Mouse (Mus musculus): ENCODE measurements around the gene Il12a. TPM values are rescaled to one million over a fixed set of nuclear protein-coding genes. Genes with fewer than 3 reads are reported as not detected.

The Il12a gene
- polyA plus RNA-seq, 1 experiment from 2014 or later, result 2.1 TPM

- H3K36me3 ChIP-seq (ENCODE audit: control insufficient read depth, insufficient read depth), result no peaks in the 10 kb centered on the region
- no peak overlapping the region for H3K4me3 ChIP-seq (ENCODE audit: low read depth, low read length)
- no peaks in the 10 kb centered on the region for H3K9me3 ChIP-seq (replicated peaks; ENCODE audit: control insufficient read depth, low read length)
- no peaks in the 10 kb centered on the region for H3K4me1 ChIP-seq (ENCODE audit: control insufficient read depth, low read depth, low read length)
- H3K4me2 ChIP-seq (ENCODE audit: low read depth, low read length), result no peak overlapping the region
- no peak overlapping the region for H3K9ac ChIP-seq (ENCODE audit: low read depth, low read length)
- no peaks in the 10 kb centered on the region for H3K27me3 ChIP-seq (ENCODE audit: control insufficient read depth, insufficient read depth, low read depth, low read length)
- ATAC-seq (ENCODE audit: low read depth), result no peak
- H3K27ac ChIP-seq (ENCODE audit: low read length), result no peak overlapping the region
- 38% methylated on average over 4 of the region's 4 CpGs for WGBS (ENCODE audit: insufficient replicate concordance)
Observed at GRCm38 (mm10) chr3:68660538-68660937, 29.9 kb upstream of the Il12a start.

DNA sequence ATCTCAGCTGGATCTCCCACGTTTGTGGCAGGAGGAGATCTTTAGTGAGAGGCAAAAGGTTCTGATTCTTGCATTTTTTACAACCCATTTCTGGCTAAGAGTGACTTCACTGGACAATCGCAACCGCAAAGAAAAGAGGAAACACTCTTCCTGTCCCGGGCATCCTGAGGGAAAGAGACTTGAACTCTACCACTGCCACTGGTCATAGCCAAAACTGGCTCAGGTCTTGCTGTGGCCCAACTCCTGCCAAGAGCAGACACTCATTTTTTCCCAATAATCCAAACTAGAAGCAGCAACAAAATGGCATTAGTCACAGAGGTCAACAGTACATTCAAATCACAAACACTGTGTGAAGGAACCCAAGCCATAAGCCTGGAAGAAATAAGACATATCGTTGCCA is 28.1 kb upstream of the Il12a start:
- ATAC-seq (ENCODE audit: low read depth), result no peak
- WGBS (ENCODE audit: insufficient replicate concordance), result 32% methylated on average over 5 of the region's 5 CpGs
- Histone ChIP-seq H3K9ac (ENCODE audit: low read depth, low read length) (no peak overlapping the region), H3K9me3 (replicated peaks; ENCODE audit: control insufficient read depth, low read length) (no peaks in the 10 kb centered on the region), H3K4me1 (ENCODE audit: control insufficient read depth, low read depth, low read length) (no peaks in the 10 kb centered on the region), H3K27me3 (ENCODE audit: control insufficient read depth, insufficient read depth, low read depth, low read length) (no peaks in the 10 kb centered on the region), H3K4me2 (ENCODE audit: low read depth, low read length) (no peak overlapping the region), H3K36me3 (ENCODE audit: control insufficient read depth, insufficient read depth) (no peaks in the 10 kb centered on the region), H3K4me3 (ENCODE audit: low read depth, low read length) (no peak overlapping the region), H3K27ac (ENCODE audit: low read length) (no peak overlapping the region)

DNA sequence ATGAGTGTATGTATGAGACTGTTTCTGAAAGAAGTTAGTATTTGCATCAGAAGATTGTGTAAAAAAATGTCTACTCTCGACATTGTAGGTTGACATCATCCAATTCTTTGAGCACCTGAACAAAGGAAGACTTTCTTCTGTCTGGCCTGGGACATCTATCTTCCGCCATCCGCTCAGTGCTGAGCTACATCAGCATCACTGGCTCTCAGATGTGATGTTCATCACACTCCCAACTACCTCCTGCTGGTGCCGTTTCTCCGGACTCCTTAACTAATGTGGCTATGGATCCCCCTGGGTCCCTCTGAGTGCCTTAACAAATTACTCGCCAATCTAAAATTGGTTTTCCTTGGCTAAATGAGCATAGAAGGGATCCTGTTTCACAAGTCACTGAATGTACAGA is 26.1 kb upstream of the Il12a start:
- Histone ChIP-seq H3K9ac (ENCODE audit: low read depth, low read length) (no peak overlapping the region), H3K36me3 (ENCODE audit: control insufficient read depth, insufficient read depth) (no peaks in the 10 kb centered on the region), H3K4me1 (ENCODE audit: control insufficient read depth, low read depth, low read length) (no peaks in the 10 kb centered on the region), H3K4me2 (ENCODE audit: low read depth, low read length) (no peak overlapping the region), H3K27ac (ENCODE audit: low read length) (no peak overlapping the region), H3K27me3 (ENCODE audit: control insufficient read depth, insufficient read depth, low read depth, low read length) (no peaks in the 10 kb centered on the region), H3K9me3 (replicated peaks; ENCODE audit: control insufficient read depth, low read length) (no peaks in the 10 kb centered on the region), H3K4me3 (ENCODE audit: low read depth, low read length) (no peak overlapping the region)
- ATAC-seq (ENCODE audit: low read depth), result no peak
- 75% methylated on average over 6 of the region's 6 CpGs for WGBS (ENCODE audit: insufficient replicate concordance)

DNA sequence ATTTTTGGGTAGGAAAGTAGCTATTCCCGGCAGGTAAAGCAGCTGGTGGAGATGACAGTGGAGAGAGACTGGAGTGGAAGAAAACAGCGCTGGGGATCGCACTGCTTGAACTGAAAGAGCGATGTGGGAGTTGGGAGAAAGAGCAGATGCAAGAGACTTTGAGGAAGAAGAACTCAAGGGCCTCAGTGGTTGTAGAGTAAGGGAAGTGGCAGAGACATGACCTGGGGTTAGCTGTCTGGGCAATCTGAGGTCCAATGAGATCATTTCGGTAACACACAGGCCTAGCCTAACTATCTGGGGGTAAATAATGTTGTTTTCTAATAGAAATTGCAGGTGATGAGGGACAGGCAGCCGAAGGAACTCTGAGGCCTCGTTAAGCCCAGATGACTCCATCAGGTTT is 24.1 kb upstream of the Il12a start:
- no peaks in the 10 kb centered on the region for H3K36me3 ChIP-seq (ENCODE audit: control insufficient read depth, insufficient read depth)
- ATAC-seq (ENCODE audit: low read depth), result no peak
- no peak overlapping the region for H3K27ac ChIP-seq (ENCODE audit: low read length)
- H3K4me3 ChIP-seq (ENCODE audit: low read depth, low read length), result no peak overlapping the region
- no peaks in the 10 kb centered on the region for H3K4me1 ChIP-seq (ENCODE audit: control insufficient read depth, low read depth, low read length)
- no peaks in the 10 kb centered on the region for H3K27me3 ChIP-seq (ENCODE audit: control insufficient read depth, insufficient read depth, low read depth, low read length)
- H3K4me2 ChIP-seq (ENCODE audit: low read depth, low read length), result no peak overlapping the region
- 48% methylated on average over 7 of the region's 7 CpGs for WGBS (ENCODE audit: insufficient replicate concordance)
- H3K9me3 ChIP-seq (replicated peaks; ENCODE audit: control insufficient read depth, low read length), result no peaks in the 10 kb centered on the region
- no peak overlapping the region for H3K9ac ChIP-seq (ENCODE audit: low read depth, low read length)

DNA sequence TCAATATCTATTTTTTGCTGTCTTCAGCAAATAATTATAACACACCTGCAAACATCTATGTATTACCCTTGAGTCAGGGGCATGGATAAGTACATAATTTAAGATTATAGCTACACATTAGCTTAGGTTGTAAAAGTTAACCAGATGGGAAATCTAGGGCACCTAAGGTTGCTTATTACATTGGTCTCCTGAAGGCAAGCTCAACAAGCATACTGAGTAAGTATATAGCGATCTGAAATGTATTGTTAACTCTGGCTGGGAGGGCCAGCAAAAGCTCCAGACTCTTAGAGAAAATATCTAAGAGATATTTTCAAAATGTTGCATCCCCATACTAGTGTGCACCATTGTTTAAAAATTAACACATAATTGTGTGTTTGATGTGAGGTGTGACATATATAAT is 22.6 kb upstream of the Il12a start:
- ATAC-seq (ENCODE audit: low read depth), result no peak
- no peaks in the 10 kb centered on the region for H3K4me1 ChIP-seq (ENCODE audit: control insufficient read depth, low read depth, low read length)
- H3K36me3 ChIP-seq (ENCODE audit: control insufficient read depth, insufficient read depth), result no peaks in the 10 kb centered on the region
- H3K4me2 ChIP-seq (ENCODE audit: low read depth, low read length), result no peak overlapping the region
- H3K27me3 ChIP-seq (ENCODE audit: control insufficient read depth, insufficient read depth, low read depth, low read length), result no peaks in the 10 kb centered on the region
- no peak overlapping the region for H3K27ac ChIP-seq (ENCODE audit: low read length)
- no peak overlapping the region for H3K4me3 ChIP-seq (ENCODE audit: low read depth, low read length)
- no peaks in the 10 kb centered on the region for H3K9me3 ChIP-seq (replicated peaks; ENCODE audit: control insufficient read depth, low read length)
- 74% methylated on average over 1 of the region's 1 CpGs for WGBS (ENCODE audit: insufficient replicate concordance)
- no peak overlapping the region for H3K9ac ChIP-seq (ENCODE audit: low read depth, low read length)

DNA sequence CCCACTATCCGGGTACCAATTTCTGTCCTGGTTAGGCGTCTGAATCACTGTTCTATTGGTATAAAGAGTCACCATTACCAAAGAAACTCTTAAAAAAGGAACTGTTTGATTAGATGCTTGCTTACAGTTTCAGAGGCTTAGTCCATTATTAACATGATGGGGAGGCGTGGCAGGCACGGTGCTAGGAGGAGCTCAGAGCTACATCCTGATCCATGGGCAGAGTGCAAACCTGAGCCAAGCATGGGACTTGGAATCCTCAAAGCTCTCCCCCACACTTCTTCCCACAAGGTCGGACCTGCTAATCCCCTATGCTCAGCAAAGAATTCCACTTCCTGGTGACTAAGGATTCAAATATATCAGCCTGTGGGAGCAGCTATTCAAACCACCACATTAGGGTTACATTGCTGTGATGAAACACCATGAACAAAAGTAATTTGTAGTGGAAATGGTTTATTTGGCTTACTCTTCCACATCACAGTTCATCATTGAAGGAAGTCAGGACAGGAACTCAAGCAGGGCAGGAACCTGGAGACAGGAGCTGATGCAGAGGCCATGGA is 20.9 kb upstream of the Il12a start:
- no peak for ATAC-seq (ENCODE audit: low read depth)

GRCm38 (mm10) chr3:68674721-68675120 is 15.7 kb upstream of the Il12a start:
- H3K9ac ChIP-seq (ENCODE audit: low read depth, low read length), result no peak overlapping the region
- no peaks in the 10 kb centered on the region for H3K36me3 ChIP-seq (ENCODE audit: control insufficient read depth, insufficient read depth)
- no peaks in the 10 kb centered on the region; the same call in 1 of the 2 replicates for H3K4me1 ChIP-seq (ENCODE audit: control insufficient read depth, low read depth, low read length)
- H3K9me3 ChIP-seq (replicated peaks; ENCODE audit: control insufficient read depth, low read length), result no peaks in the 10 kb centered on the region
- no peaks in the 10 kb centered on the region for H3K27me3 ChIP-seq (ENCODE audit: control insufficient read depth, insufficient read depth, low read depth, low read length)
- no peak overlapping the region for H3K4me3 ChIP-seq (ENCODE audit: low read depth, low read length)
- no peak overlapping the region for H3K27ac ChIP-seq (ENCODE audit: low read length)
- H3K4me2 ChIP-seq (ENCODE audit: low read depth, low read length), result no peak overlapping the region
- no peak for ATAC-seq (ENCODE audit: low read depth)
- WGBS (ENCODE audit: insufficient replicate concordance), result 63% methylated on average over 2 of the region's 2 CpGs

More for the DNA sequence above, 20.9 kb upstream of the Il12a start:
- H3K36me3 ChIP-seq (ENCODE audit: control insufficient read depth, insufficient read depth), result no peaks in the 10 kb centered on the region
- no peak overlapping the region for H3K9ac ChIP-seq (ENCODE audit: low read depth, low read length)
- no peak overlapping the region for H3K27ac ChIP-seq (ENCODE audit: low read length)
- no peaks in the 10 kb centered on the region for H3K27me3 ChIP-seq (ENCODE audit: control insufficient read depth, insufficient read depth, low read depth, low read length)
- 57% methylated on average over 5 of the region's 5 CpGs for WGBS (ENCODE audit: insufficient replicate concordance)
- no peaks in the 10 kb centered on the region for H3K4me1 ChIP-seq (ENCODE audit: control insufficient read depth, low read depth, low read length)
- H3K9me3 ChIP-seq (replicated peaks; ENCODE audit: control insufficient read depth, low read length), result no peaks in the 10 kb centered on the region
- no peak overlapping the region for H3K4me2 ChIP-seq (ENCODE audit: low read depth, low read length)
- H3K4me3 ChIP-seq (ENCODE audit: low read depth, low read length), result no peak overlapping the region

- H3K36me3 ChIP-seq (ENCODE audit: control insufficient read depth, insufficient read depth), result no peaks in the 10 kb centered on the region
- H3K9ac ChIP-seq (ENCODE audit: low read depth, low read length), result no peak overlapping the region
- no peak overlapping the region for H3K4me2 ChIP-seq (ENCODE audit: low read depth, low read length)
- no peaks in the 10 kb centered on the region; the same call in 1 of the 2 replicates for H3K4me1 ChIP-seq (ENCODE audit: control insufficient read depth, low read depth, low read length)
- WGBS (ENCODE audit: insufficient replicate concordance), result 69% methylated on average over 12 of the region's 12 CpGs
- no peaks in the 10 kb centered on the region for H3K9me3 ChIP-seq (replicated peaks; ENCODE audit: control insufficient read depth, low read length)
- no peaks in the 10 kb centered on the region for H3K27me3 ChIP-seq (ENCODE audit: control insufficient read depth, insufficient read depth, low read depth, low read length)
- ATAC-seq (ENCODE audit: low read depth), result no peak
- H3K4me3 ChIP-seq (ENCODE audit: low read depth, low read length), result no peak overlapping the region
- H3K27ac ChIP-seq (ENCODE audit: low read length), result no peak overlapping the region
Observed at GRCm38 (mm10) chr3:68675216-68675835, 15.1 kb upstream of the Il12a start.

DNA sequence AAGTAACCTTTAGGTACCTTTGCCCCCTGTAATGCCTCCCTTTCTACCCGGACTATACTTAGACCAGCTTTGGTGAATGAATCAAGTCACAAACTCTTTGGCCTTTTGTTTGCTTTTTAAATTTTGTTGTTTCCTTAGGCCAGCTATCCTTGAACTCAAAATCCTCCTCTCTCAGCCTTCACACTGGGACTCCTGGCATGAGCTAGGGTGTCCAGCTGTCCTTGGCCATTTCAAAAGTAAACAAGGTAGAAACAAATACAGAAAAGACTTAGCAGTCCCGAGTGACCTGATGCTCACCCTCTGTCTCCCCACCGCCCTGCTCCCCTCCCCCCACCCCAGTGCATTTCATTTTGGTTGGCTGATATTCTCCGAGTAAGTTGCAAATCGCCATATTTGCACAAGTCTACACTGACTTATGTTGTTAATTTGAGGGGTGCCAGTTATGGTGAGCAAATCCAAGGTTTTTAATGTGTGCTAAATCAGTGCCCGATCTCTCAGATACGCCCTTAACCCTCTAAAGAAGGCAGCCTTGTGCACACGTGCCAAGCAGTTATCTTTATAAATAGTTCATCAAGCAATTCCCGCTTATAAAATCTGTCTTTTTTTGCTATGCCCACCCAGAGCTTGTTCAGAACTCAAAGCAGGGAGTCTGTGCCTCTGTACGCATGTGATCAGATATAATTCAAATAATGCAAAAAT is 14.3 kb upstream of the Il12a start:
- Histone ChIP-seq H3K4me2 (ENCODE audit: low read depth, low read length) (peak overlapping the region; percentile 41; the same call in 1 of the 2 replicates), H3K9me3 (replicated peaks; ENCODE audit: control insufficient read depth, low read length) (no peaks in the 10 kb centered on the region), H3K27me3 (ENCODE audit: control insufficient read depth, insufficient read depth, low read depth, low read length) (no peaks in the 10 kb centered on the region), H3K27ac (ENCODE audit: low read length) (no peak overlapping the region), H3K4me3 (ENCODE audit: low read depth, low read length) (no peak overlapping the region), H3K36me3 (ENCODE audit: control insufficient read depth, insufficient read depth) (no peaks in the 10 kb centered on the region), H3K4me1 (ENCODE audit: control insufficient read depth, low read depth, low read length) (no peaks in the 10 kb centered on the region; the same call in 1 of the 2 replicates), H3K9ac (ENCODE audit: low read depth, low read length) (no peak overlapping the region)
- 38% methylated on average over 10 of the region's 10 CpGs for WGBS (ENCODE audit: insufficient replicate concordance)
- no peak for ATAC-seq (ENCODE audit: low read depth)

All from liver, embryonic 16.5 days (tissue).